Mouse (Mus musculus) C2C12 (cell line): Measurements from ENCODE around the gene Ormdl3. TPM values are rescaled to one million over a fixed set of nuclear protein-coding genes. Genes with fewer than 3 reads are reported as not detected.
A peak's percentile ranks its signal among the peaks of the same experiment; 100 is the strongest.
"Not testable (repeated sequence)": the region's sequence is repeated elsewhere in the genome, so short reads cannot be mapped to it uniquely, and the experiment has no call there.

Source experiments
- H3K27me3 ChIP-seq: one replicate; pipeline ENCODE4 v1.6.1; 2011; ENCODE audit not compliant: control insufficient read depth, insufficient read depth, insufficient read length
- H3K36me3 ChIP-seq: one replicate; pipeline ENCODE4 v1.6.1; 2011; ENCODE audit not compliant: control insufficient read depth, insufficient read depth
- H3K4me3 ChIP-seq: one replicate; pipeline ENCODE4 v1.5.1; 2011; ENCODE audit warnings: mild to moderate bottlenecking, control low read depth; ENCODE audit not compliant: poor library complexity, insufficient read depth, severe bottlenecking
- H3K79me2 ChIP-seq: one replicate; pipeline ENCODE4 v1.6.1; 2011; ENCODE audit not compliant: control insufficient read depth, insufficient read depth
- H3K79me3 ChIP-seq: one replicate; pipeline ENCODE4 v1.6.1; 2011; ENCODE audit warnings: low read depth, control low read depth
- H3ac ChIP-seq: one replicate; pipeline ENCODE3; 2011; ENCODE audit warnings: low read depth; ENCODE audit not compliant: control insufficient read depth, insufficient read length
- CEBPB ChIP-seq: IDR thresholded peaks from one replicate; pipeline ENCODE4 v1.6.1; 2011; ENCODE audit warnings: low read depth, mild to moderate bottlenecking, control low read depth, moderate library complexity
- CTCF ChIP-seq: IDR thresholded peaks from one replicate; pipeline ENCODE4 v1.5.1; 2011; ENCODE audit not compliant: control insufficient read depth, insufficient read depth, insufficient read length
- FOSL1 ChIP-seq: IDR thresholded peaks from one replicate; pipeline ENCODE4 v1.8.0; 2011; ENCODE audit warnings: mild to moderate bottlenecking, low read length; ENCODE audit not compliant: poor library complexity, insufficient read depth, severe bottlenecking
- MAX ChIP-seq: IDR thresholded peaks from one replicate; pipeline ENCODE4 v1.6.1; 2011; ENCODE audit warnings: mild to moderate bottlenecking, control low read depth
- MYOD1 ChIP-seq: IDR thresholded peaks from one replicate; pipeline ENCODE4 v1.6.1; 2011; ENCODE audit warnings: low read depth; ENCODE audit not compliant: control insufficient read depth, insufficient read length
- MYOG ChIP-seq: IDR thresholded peaks from one replicate; pipeline ENCODE4 v1.6.1; 2011; ENCODE audit not compliant: control insufficient read depth, insufficient read length; ENCODE audit errors: extremely low read depth
- USF1 ChIP-seq: IDR thresholded peaks from one replicate; pipeline ENCODE4 v1.6.1; 2011; ENCODE audit warnings: low read depth, mild to moderate bottlenecking, control low read depth, moderate library complexity
- long read RNA-seq, 2 experiments: library from polyadenylated mRNA; unstranded; transcript quantifications; one replicate each; pipeline ENCODE4 v2.0.0; 2019 to 2020
- polyA plus RNA-seq: library from polyadenylated mRNA; unstranded; fragments of >200 nt; fragmentation: generic; extraction: Trizol; gene quantifications from one replicate; pipeline ENCODE4 v1.2.1, GENCODE M21; 2012; ENCODE audit warnings: missing spikeins

Ormdl3 gene
- polyA plus RNA-seq: 25.0 TPM
- long read RNA-seq, experiment 1, transcript Ormdl3-201 (4 exons, 2,184 nt): major isoform, 14 of 20 reads
- long read RNA-seq, experiment 1, partial matches to known transcripts: 0 of 20 reads
- long read RNA-seq, experiment 1, other reads (novel, unspliced or antisense): 6 of 20 reads
- long read RNA-seq, experiment 2, transcript Ormdl3-201 (4 exons, 2,184 nt): major isoform, 144 of 145 reads
- long read RNA-seq, experiment 2, partial matches to known transcripts: 1 of 145 reads
- long read RNA-seq, experiment 2, other reads (novel, unspliced or antisense): 0 of 145 reads

- Histone ChIP-seq H3K79me3 (peaks cover 13% of the 10 kb centered on the region), H3K4me3 (peak within 1 kb of the TSS; percentile 74), H3K79me2 (peaks cover 31% of the 10 kb centered on the region), H3ac (peak within 1 kb of the TSS; percentile 89), H3K36me3 (peaks cover 11% of the 10 kb centered on the region), H3K27me3 (peaks cover 15% of the 10 kb centered on the region)
- TF ChIP-seq MYOD1: no peak
- no peak for TF ChIP-seq MYOG
- peak; percentile 80 for TF ChIP-seq CEBPB
- no peak for TF ChIP-seq CTCF
- peak; percentile 24 for TF ChIP-seq MAX
- peak; percentile 6 for TF ChIP-seq USF1
- TF ChIP-seq FOSL1: no peak
Observed at GRCm38 (mm10) chr11:98586892-98587563, at the start of gene Ormdl3. TSS of gene Ormdl3 (minus strand) at chr11:98587368.

GRCm38 (mm10) chr11:98635312-98635970, 48.3 kb upstream of the Ormdl3 start:
- H3K79me2 ChIP-seq, H3K4me3 ChIP-seq, H3K79me3 ChIP-seq, H3ac ChIP-seq, H3K36me3 ChIP-seq: not testable (repeated sequence)
- peaks cover 35% of the 10 kb centered on the region for H3K27me3 ChIP-seq

GRCm38 (mm10) chr11:98630646-98631045, 43.5 kb upstream of the Ormdl3 start:
- no peak overlapping the region for H3ac ChIP-seq
- H3K79me2 ChIP-seq: no peaks in the 10 kb centered on the region
- no peaks in the 10 kb centered on the region for H3K36me3 ChIP-seq
- H3K4me3 ChIP-seq: no peak overlapping the region
- TF ChIP-seq FOSL1: no peak
- no peak for TF ChIP-seq MYOD1
- no peak for TF ChIP-seq CTCF
- TF ChIP-seq MYOG: no peak
- TF ChIP-seq MAX: no peak
- TF ChIP-seq USF1: no peak
- no peak for TF ChIP-seq CEBPB
- peaks cover 50% of the 10 kb centered on the region for H3K27me3 ChIP-seq
- no peaks in the 10 kb centered on the region for H3K79me3 ChIP-seq

- no peak overlapping the region for H3K4me3 ChIP-seq
- H3ac ChIP-seq: no peak overlapping the region
- no peaks in the 10 kb centered on the region for H3K79me2 ChIP-seq
- H3K79me3 ChIP-seq: no peaks in the 10 kb centered on the region
- TF ChIP-seq CTCF (no peak), MYOG (no peak), FOSL1 (no peak), USF1 (no peak), MYOD1 (no peak), CEBPB (no peak)
- no peaks in the 10 kb centered on the region for H3K36me3 ChIP-seq
- peaks cover 54% of the 10 kb centered on the region for H3K27me3 ChIP-seq
Observed at GRCm38 (mm10) chr11:98628706-98629105, 41.5 kb upstream of the Ormdl3 start.

- TF ChIP-seq CTCF: no peak
- TF ChIP-seq MYOG: no peak
- TF ChIP-seq USF1: no peak
- TF ChIP-seq CEBPB: no peak
- no peak for TF ChIP-seq FOSL1
- TF ChIP-seq MAX: no peak
- TF ChIP-seq MYOD1: no peak
- Histone ChIP-seq H3K79me2 (no peaks in the 10 kb centered on the region), H3K36me3 (no peaks in the 10 kb centered on the region), H3K79me3 (no peaks in the 10 kb centered on the region), H3K4me3 (no peak within 1 kb of the TSS), H3ac (no peak within 1 kb of the TSS), H3K27me3 (peaks cover 40% of the 10 kb centered on the region)
Observed at GRCm38 (mm10) chr11:98625611-98626410, 38.6 kb upstream of the Ormdl3 start, which contains the start of the genes Gm12355 and Gsdma3. TSS of gene Gm12355 (minus strand) at chr11:98625661. TSS of gene Gsdma3 (plus strand) at chr11:98626360.

GRCm38 (mm10) chr11:98624381-98624780, 37.2 kb upstream of the Ormdl3 start:
- not testable (repeated sequence) for H3K4me3 ChIP-seq, H3K79me3 ChIP-seq, H3K36me3 ChIP-seq, H3ac ChIP-seq, H3K79me2 ChIP-seq
- H3K27me3 ChIP-seq: peaks cover 28% of the 10 kb centered on the region

- H3K36me3 ChIP-seq, H3K4me3 ChIP-seq, H3K79me2 ChIP-seq, H3ac ChIP-seq, H3K79me3 ChIP-seq: not testable (repeated sequence)
- H3K27me3 ChIP-seq: peaks cover 24% of the 10 kb centered on the region
Observed at GRCm38 (mm10) chr11:98623981-98624380, 36.8 kb upstream of the Ormdl3 start.
